Mouse (Mus musculus) cerebellum, adult 2 months (tissue): ENCODE data around the gene Grk1.

ENCODE experiments used
- CTCF ChIP-seq: fragments of 200-500 bp; IDR thresholded peaks from 2 replicates; pipeline ENCODE4 v1.5.1; 2011; ENCODE audit warnings: low read depth, mild to moderate bottlenecking, control low read depth, low read length, moderate library complexity, borderline replicate concordance; ENCODE audit not compliant: insufficient read depth
- POLR2A ChIP-seq: fragments of 200-500 bp; IDR thresholded peaks from 2 replicates; pipeline ENCODE4 v1.6.1; 2011; ENCODE audit warnings: low read length, control low read depth, borderline replicate concordance; ENCODE audit not compliant: insufficient read depth

DNA sequence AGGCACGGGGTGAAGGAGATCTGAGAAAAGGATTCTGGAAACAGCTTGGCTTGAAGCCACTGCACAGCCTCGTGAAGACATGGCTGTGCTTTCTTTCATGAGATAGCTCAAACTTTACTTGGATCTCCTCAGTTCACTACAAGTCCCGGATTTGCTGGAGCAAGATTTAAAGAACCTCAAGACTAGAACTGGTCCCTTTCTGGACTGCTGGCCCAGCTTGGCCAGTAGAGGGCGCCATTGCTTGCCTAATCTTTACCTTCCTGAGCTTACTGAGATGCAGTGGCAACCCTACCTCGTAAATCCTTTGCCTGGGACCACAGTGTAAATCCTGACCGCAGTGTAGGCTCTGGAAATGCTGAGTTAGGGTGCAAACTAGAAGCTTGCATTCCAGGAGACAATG, 6.7 kb downstream of the Grk1 start:
- TF ChIP-seq POLR2A, result no peak
- peak; percentile 84 for TF ChIP-seq CTCF
